Mouse (Mus musculus) neural tube, embryonic 11.5 days (tissue): ENCODE measurements at regions not wholly inside any gene's neighbourhood (a gene's known extent, or its start where the extent isn't known, plus 50 kb on each side); places are given as distances from the start of the nearest gene placed in this dataset.
"Not testable (repeated sequence)": the region's sequence is repeated elsewhere in the genome, so short reads cannot be mapped to it uniquely, and the experiment has no call there.

Source experiments
- ATAC-seq: fragments of 200-750 bp; cut with Nextera tagmentation; 2 replicates; pipeline ENCODE4 v1.8.0; 2017; ENCODE audit warnings: moderate number of reproducible peaks, mild to moderate bottlenecking, moderate TSS enrichment, moderate library complexity; ENCODE audit not compliant: insufficient read depth, low FRiP score, low TSS enrichment
- DNase-seq: peaks from one replicate; pipeline ENCODE4 v3.0.0-alpha.2; 2015; ENCODE audit warnings: low spot score
- H3K27ac ChIP-seq: fragments of 300-500 bp; sonication (generic); 2 replicates; pipeline ENCODE4 v1.5.1; 2014; ENCODE audit warnings: low read depth, mild to moderate bottlenecking, low read length
- H3K27me3 ChIP-seq: fragments of 300-500 bp; sonication (generic); 2 replicates; pipeline ENCODE4 v1.6.1; 2014; ENCODE audit warnings: mild to moderate bottlenecking, low read length, mixed read lengths; ENCODE audit not compliant: control insufficient read depth, insufficient read depth
- H3K36me3 ChIP-seq: fragments of 300-500 bp; sonication (generic); 2 replicates; pipeline ENCODE4 v1.6.1; 2014; ENCODE audit warnings: mild to moderate bottlenecking, low read length, moderate library complexity, mixed read lengths; ENCODE audit not compliant: control insufficient read depth, insufficient read depth
- H3K4me1 ChIP-seq: fragments of 300-500 bp; sonication (generic); 2 replicates; pipeline ENCODE4 v1.6.1; 2014; ENCODE audit warnings: low read length, mixed read lengths; ENCODE audit not compliant: control insufficient read depth, insufficient read depth
- H3K4me2 ChIP-seq: fragments of 300-500 bp; sonication (generic); 2 replicates; pipeline ENCODE4 v1.6.1; 2014; ENCODE audit warnings: low read depth, mild to moderate bottlenecking, moderate library complexity
- H3K4me3 ChIP-seq: fragments of 300-500 bp; sonication (generic); 2 replicates; pipeline ENCODE4 v1.5.1; 2014; ENCODE audit warnings: low read depth, low read length
- H3K9ac ChIP-seq: fragments of 300-500 bp; sonication (generic); 2 replicates; pipeline ENCODE4 v1.6.1; 2014; ENCODE audit warnings: mild to moderate bottlenecking, low read length
- H3K9me3 ChIP-seq: fragments of 300-500 bp; sonication (generic); 2 replicates; pipeline ENCODE4 v1.6.1; 2016; ENCODE audit warnings: low read length; ENCODE audit not compliant: control insufficient read depth
- WGBS: fragments of 180-500 bp; shearing (Covaris S2); extraction: QIAGEN DNeasy Blood & Tissue Kit; methylation state at CpG from one replicate; pipeline ENCODE4 v1.1.7; 2014; 5-methylcytosine and 5-hydroxymethylcytosine counted together

GRCm38 (mm10) chr13:99122539-99122938 lies 62.1 kb upstream of the Zfp366 start:
- not testable (repeated sequence) for H3K9ac ChIP-seq, H3K27me3 ChIP-seq, H3K27ac ChIP-seq, H3K36me3 ChIP-seq, H3K4me3 ChIP-seq, ATAC-seq, H3K4me1 ChIP-seq, DNase-seq, H3K4me2 ChIP-seq, H3K9me3 ChIP-seq
- 81% methylated on average over 4 of the region's 4 CpGs for WGBS

DNA sequence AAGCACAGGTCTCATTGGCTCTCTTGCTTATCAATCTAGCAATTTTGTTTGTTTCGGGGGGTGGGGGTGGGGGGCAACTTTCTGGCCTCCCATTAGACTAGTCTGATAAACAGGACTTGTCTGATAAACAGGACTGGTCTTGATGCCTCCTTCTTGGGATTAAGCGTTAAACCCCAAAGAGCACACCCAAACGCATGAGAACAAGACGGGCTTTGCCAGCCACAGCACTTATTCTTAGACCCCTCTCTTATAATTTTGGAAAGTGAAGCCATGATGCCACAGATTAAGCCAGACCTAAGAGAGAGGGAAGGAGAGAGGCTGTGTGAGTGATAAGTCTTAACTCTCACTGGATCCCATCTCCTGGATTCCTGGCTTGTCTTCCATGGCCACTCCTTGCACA lies 63.5 kb upstream of the Zfp366 start:
- DNase-seq = no peak
- Histone ChIP-seq H3K4me3 (no peak overlapping the region), H3K9ac (no peak overlapping the region), H3K27me3 (no peaks in the 10 kb centered on the region), H3K36me3 (no peaks in the 10 kb centered on the region), H3K4me2 (no peak overlapping the region), H3K27ac (no peak overlapping the region), H3K4me1 (no peaks in the 10 kb centered on the region), H3K9me3 (no peaks in the 10 kb centered on the region)
- WGBS = 96% methylated on average over 4 of the region's 4 CpGs
- no peak for ATAC-seq

DNA sequence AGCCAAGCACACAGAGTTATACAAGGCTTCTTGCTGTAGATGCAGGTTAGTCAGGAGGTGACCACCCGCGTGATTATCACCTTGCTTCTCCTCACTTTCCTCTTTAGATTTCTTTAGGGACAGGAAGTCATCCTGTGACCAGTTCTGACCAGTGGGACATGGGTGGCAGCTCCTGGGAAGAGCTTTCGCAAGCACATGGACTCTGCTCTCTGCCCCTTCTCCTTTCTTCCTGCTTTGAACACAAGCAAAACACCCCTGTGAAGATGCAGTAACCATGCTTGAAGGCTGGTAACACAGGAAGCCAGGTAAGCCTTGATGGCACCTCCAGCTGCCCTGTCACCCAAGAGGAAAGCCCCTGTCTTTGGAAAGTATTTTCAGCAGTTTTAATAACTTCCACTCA lies 64.7 kb upstream of the Zfp366 start:
- Histone ChIP-seq H3K4me2 (no peak overlapping the region), H3K4me3 (no peak overlapping the region), H3K27ac (no peak overlapping the region), H3K9me3 (no peaks in the 10 kb centered on the region), H3K36me3 (no peaks in the 10 kb centered on the region), H3K9ac (no peak overlapping the region), H3K27me3 (no peaks in the 10 kb centered on the region), H3K4me1 (no peaks in the 10 kb centered on the region)
- 94% methylated on average over 3 of the region's 3 CpGs for WGBS
- DNase-seq = no peak
- ATAC-seq = no peak

DNA sequence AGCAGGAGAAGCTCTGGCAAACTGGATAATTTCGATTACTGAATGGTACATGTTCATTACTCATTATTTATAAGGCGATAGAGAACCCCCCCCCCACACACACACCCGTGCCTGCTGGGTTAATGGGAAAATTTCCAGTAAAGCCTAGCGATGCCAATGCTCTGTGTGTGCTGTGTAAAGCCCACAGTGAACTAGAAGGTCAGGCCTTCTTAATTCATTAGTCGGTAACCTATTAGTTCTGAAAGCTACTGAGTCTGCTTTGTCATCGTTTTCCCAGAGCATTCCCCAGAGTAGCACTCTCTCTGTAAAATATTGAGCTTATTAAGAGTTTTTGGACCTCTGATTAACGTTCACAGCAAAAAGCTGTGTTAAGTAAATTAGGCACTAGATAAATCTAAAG lies 65.7 kb upstream of the Zfp366 start:
- Histone ChIP-seq H3K27ac (no peak overlapping the region), H3K4me2 (no peak overlapping the region), H3K27me3 (no peaks in the 10 kb centered on the region), H3K36me3 (no peaks in the 10 kb centered on the region), H3K9ac (no peak overlapping the region), H3K4me1 (no peaks in the 10 kb centered on the region), H3K9me3 (no peaks in the 10 kb centered on the region), H3K4me3 (no peak overlapping the region)
- 75% methylated on average over 7 of the region's 7 CpGs for WGBS
- DNase-seq = no peak
- ATAC-seq = no peak

GRCm38 (mm10) chr13:99115541-99115940 lies 69.1 kb upstream of the Zfp366 start:
- no peaks in the 10 kb centered on the region for H3K9me3 ChIP-seq
- no peaks in the 10 kb centered on the region for H3K4me1 ChIP-seq
- WGBS = 86% methylated on average over 7 of the region's 7 CpGs
- no peak overlapping the region for H3K4me2 ChIP-seq
- H3K4me3 ChIP-seq = no peak overlapping the region
- DNase-seq (no peak), ATAC-seq (no peak)
- H3K9ac ChIP-seq = no peak overlapping the region
- H3K27me3 ChIP-seq = no peaks in the 10 kb centered on the region
- no peak overlapping the region for H3K27ac ChIP-seq
- H3K36me3 ChIP-seq = no peaks in the 10 kb centered on the region

DNA sequence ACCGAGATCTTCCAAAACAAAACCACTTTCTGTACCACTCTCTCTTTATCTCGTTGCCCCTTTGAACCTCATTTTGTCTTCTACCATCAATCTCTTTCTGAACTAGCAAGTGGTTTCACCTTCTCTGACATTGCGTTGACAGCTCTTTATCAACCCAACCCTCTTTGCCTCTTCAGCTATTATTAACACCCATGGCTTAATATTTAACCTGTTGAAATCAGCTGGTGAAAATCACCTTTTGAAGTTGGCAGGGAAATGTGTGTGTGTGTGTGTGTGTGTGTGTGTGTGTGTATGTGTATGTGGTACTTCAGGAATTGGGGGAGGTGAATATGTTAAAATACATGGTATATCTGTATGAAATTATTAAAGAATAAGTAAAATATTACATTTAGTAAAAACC lies 70.1 kb upstream of the Zfp366 start:
- Histone ChIP-seq H3K27ac (no peak overlapping the region), H3K9ac (no peak overlapping the region), H3K36me3 (no peaks in the 10 kb centered on the region), H3K9me3 (no peaks in the 10 kb centered on the region), H3K27me3 (no peaks in the 10 kb centered on the region), H3K4me3 (no peak overlapping the region), H3K4me1 (no peaks in the 10 kb centered on the region), H3K4me2 (no peak overlapping the region)
- ATAC-seq = no peak
- WGBS = 85% methylated on average over 3 of the region's 3 CpGs
- no peak for DNase-seq

DNA sequence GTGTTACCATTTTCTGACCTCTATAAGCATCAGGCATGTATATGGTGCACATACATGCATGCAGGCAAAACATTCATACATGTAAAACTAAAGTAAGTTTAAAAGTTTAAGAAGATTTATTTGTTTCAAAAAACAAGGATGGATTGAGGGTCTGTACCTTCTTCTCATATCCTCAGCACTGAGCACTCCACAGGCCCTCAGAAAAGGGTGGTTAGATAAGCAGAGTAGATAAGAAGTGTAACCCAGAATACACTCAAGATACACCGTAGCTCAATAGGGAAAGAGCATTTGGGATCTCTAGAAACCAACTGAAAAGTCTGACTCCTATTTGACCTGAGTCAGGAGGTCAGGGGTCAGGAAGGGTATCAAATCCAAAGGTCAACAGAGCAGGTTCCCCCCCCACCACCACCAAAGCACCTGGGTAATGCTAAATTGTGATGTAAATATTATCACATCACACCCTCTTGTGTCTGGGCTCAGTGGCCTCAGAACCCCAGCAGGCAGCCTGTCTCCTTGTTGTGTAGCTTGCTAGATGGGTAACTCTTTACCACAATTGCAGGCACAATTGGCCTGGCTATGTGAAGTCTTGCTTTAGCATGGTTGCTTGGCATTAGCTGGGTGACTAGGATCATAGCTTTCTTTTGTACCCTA lies 72.8 kb upstream of the Zfp366 start:
- WGBS = 78% methylated on average over 1 of the region's 1 CpGs
- no peaks in the 10 kb centered on the region for H3K27me3 ChIP-seq
- ATAC-seq = no peak
- no peak overlapping the region for H3K4me2 ChIP-seq
- DNase-seq = no peak
- H3K4me3 ChIP-seq = no peak overlapping the region
- no peak overlapping the region for H3K27ac ChIP-seq
- no peaks in the 10 kb centered on the region for H3K9me3 ChIP-seq
- H3K4me1 ChIP-seq = no peaks in the 10 kb centered on the region
- no peak overlapping the region for H3K9ac ChIP-seq
- no peaks in the 10 kb centered on the region for H3K36me3 ChIP-seq

DNA sequence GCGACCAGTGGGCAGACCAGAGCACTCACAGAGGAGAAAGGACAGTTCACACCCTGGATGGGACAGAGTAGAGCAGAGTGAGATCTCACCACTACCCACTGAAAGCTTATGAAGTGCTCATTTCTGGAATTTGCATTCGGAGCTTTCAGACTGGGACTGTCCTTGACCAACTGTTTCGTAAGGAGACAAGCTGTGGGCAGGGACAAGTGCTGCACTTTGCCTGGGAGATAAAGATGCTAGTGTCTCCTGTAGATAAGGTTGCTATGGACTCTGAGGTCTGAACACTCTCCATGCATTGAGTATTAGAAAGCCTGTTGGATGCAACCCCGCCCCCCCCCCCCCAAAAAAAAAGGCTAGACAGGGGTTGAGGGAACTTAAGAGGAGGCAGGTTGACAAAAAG lies 76.6 kb upstream of the Zfp366 start:
- Histone ChIP-seq H3K27me3 (no peaks in the 10 kb centered on the region), H3K36me3 (no peaks in the 10 kb centered on the region), H3K9ac (no peak overlapping the region), H3K27ac (no peak overlapping the region), H3K4me2 (no peak overlapping the region), H3K4me3 (no peak overlapping the region), H3K9me3 (no peaks in the 10 kb centered on the region), H3K4me1 (no peaks in the 10 kb centered on the region)
- no peak for ATAC-seq
- DNase-seq = no peak
- 87% methylated on average over 4 of the region's 4 CpGs for WGBS

GRCm38 (mm10) chr13:99102089-99102681 lies 82.4 kb upstream of the Zfp366 start:
- H3K9me3 ChIP-seq = no peaks in the 10 kb centered on the region
- no peak overlapping the region for H3K9ac ChIP-seq
- H3K4me3 ChIP-seq = no peak overlapping the region
- no peak overlapping the region for H3K27ac ChIP-seq
- 0 out of 2 replicates have a peak, but pooled peaks cover 3% of the 10 kb centered on the region for H3K4me1 ChIP-seq
- H3K27me3 ChIP-seq = no peaks in the 10 kb centered on the region
- H3K4me2 ChIP-seq = no peak overlapping the region
- no peak for DNase-seq
- H3K36me3 ChIP-seq = no peaks in the 10 kb centered on the region
- WGBS = 91% methylated on average over 9 of the region's 9 CpGs
- ATAC-seq = no peak
